Comparison of ENCODE assay signal across 8 mouse cellular contexts in the genomic region with DNA sequence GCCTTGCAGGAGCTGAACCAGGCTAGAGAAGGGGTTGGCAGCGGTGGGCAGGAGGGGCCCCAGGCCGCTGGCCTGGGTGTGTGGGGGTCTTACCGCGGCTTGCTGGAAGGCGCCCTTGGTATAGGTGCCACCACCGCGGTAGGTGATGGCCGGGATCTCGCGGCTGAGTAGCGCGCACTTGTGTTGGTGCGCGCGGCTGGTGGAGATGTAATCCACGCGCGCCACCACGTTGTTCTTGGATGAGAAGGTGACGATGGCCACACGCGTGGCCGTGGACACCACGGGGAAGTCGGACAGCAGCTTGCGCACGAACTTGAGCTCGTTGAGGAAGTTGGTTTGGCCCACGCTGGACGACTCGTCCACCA. TPM values are rescaled to one million over a fixed set of nuclear protein-coding genes. Genes with fewer than 3 reads are reported as not detected.
DNase-seq lines count a peak whose midpoint lies in the region; ATAC-seq and TF ChIP-seq lines count a peak whose summit lies in the region.

No protein-coding gene starts in this region.

- no peaks in the 10 kb centered on the region for H3K4me1 ChIP-seq in kidney, adult 2 months (ENCODE audit: control insufficient read depth, insufficient read depth, low read length)
- H3K4me1 ChIP-seq in cortical plate, adult 2 months (ENCODE audit: control insufficient read depth, insufficient read depth, low read length) = no peaks in the 10 kb centered on the region
- H3K4me1 ChIP-seq in hindbrain, embryonic 13.5 days (replicated peaks) = peaks cover 13% of the 10 kb centered on the region
- H3K4me1 ChIP-seq in midbrain, embryonic 13.5 days (replicated peaks) = peaks cover 14% of the 10 kb centered on the region

- H3K27ac ChIP-seq in kidney, adult 2 months (ENCODE audit: insufficient read depth, low read depth, low read length) = 0 out of 2 replicates have a peak overlapping the region, but pooled peaks have one; percentile 0
- H3K27ac ChIP-seq in cortical plate, adult 2 months (ENCODE audit: insufficient read depth, low read length) = no peak overlapping the region
- H3K27ac ChIP-seq in hindbrain, embryonic 13.5 days = no peak overlapping the region
- H3K27ac ChIP-seq in midbrain, embryonic 13.5 days = no peak overlapping the region

- H3K9ac ChIP-seq in hindbrain, embryonic 13.5 days = peak overlapping the region; percentile 71
- H3K9ac ChIP-seq in midbrain, embryonic 13.5 days (replicated peaks) = peak overlapping the region; percentile 50

- H3K4me2 ChIP-seq in hindbrain, embryonic 13.5 days = peak overlapping the region; percentile 98
- H3K4me2 ChIP-seq in midbrain, embryonic 13.5 days (replicated peaks) = peak overlapping the region; percentile 88

- H3K36me3 ChIP-seq in kidney, adult 2 months (ENCODE audit: control insufficient read depth, insufficient read depth, low read length) = no peaks in the 10 kb centered on the region
- no peaks in the 10 kb centered on the region for H3K36me3 ChIP-seq in hindbrain, embryonic 13.5 days
- H3K36me3 ChIP-seq in midbrain, embryonic 13.5 days = no peaks in the 10 kb centered on the region

- 2% methylated on average over 31 of the region's 31 CpGs for WGBS in kidney, adult 2 months
- WGBS in hindbrain, embryonic 13.5 days = under 1% methylated on average over 31 of the region's 31 CpGs
- WGBS in midbrain, embryonic 13.5 days = under 1% methylated on average over 31 of the region's 31 CpGs

- peak; percentile 76 for ATAC-seq in hindbrain, embryonic 13.5 days (ENCODE audit: low FRiP score)
- ATAC-seq in midbrain, embryonic 13.5 days = peak; percentile 50
- no peak for ATAC-seq in monocyte, adult 5-6 weeks (replicated peaks; ENCODE audit: insufficient number of reproducible peaks, low FRiP score, low TSS enrichment, poor library complexity, severe bottlenecking)

- TF ChIP-seq CTCF in kidney, adult 2 months (conservative IDR thresholded peaks at IDR 0.05; ENCODE audit: insufficient read depth, insufficient read length, low read depth, low read length) = no peak
- no peak for TF ChIP-seq CTCF in cortical plate, adult 2 months (IDR thresholded peaks at IDR 0.05; ENCODE audit: extremely low read depth, insufficient read depth, low read length)

- peak overlapping the region; percentile 27 for H3K4me3 ChIP-seq in kidney, adult 2 months (ENCODE audit: insufficient read depth, low read depth, low read length)
- H3K4me3 ChIP-seq in cortical plate, adult 2 months (ENCODE audit: insufficient read depth, low read length) = peak overlapping the region; percentile 27; the same call in 1 of the 2 replicates
- H3K4me3 ChIP-seq in hindbrain, embryonic 13.5 days = peak overlapping the region; percentile 55
- H3K4me3 ChIP-seq in midbrain, embryonic 13.5 days (replicated peaks) = peak overlapping the region; percentile 45

- no peak for TF ChIP-seq POLR2A in kidney, adult 2 months (IDR thresholded peaks at IDR 0.05; ENCODE audit: low read depth, low read length)
- no peak for TF ChIP-seq POLR2A in cortical plate, adult 2 months (IDR thresholded peaks at IDR 0.05; ENCODE audit: extremely low read depth, insufficient read depth, low read length)

- H3K9me3 ChIP-seq in hindbrain, embryonic 13.5 days = no peaks in the 10 kb centered on the region
- H3K9me3 ChIP-seq in midbrain, embryonic 13.5 days = no peaks in the 10 kb centered on the region

- DNase-seq in kidney, adult 2 months = no peak
- DNase-seq in kidney, postnatal 10 days = no peak
- DNase-seq in layer of hippocampus, adult 9-11 months = no peak
- no peak for DNase-seq in layer of hippocampus, postnatal 10 days (ENCODE audit: low spot score in 2 of 2)

- H3K27me3 ChIP-seq in kidney, adult 2 months (replicated peaks; ENCODE audit: control insufficient read depth, insufficient read depth, low read length) = no peaks in the 10 kb centered on the region
- peaks cover 39% of the 10 kb centered on the region for H3K27me3 ChIP-seq in hindbrain, embryonic 13.5 days
- peaks cover 38% of the 10 kb centered on the region for H3K27me3 ChIP-seq in midbrain, embryonic 13.5 days

RNA-seq across cellular contexts. Expression of gene Svep1, which starts 0.9 kb away (rescaled TPM):
- 8.9 and 10.6 TPM in 2 replicates for polyA plus RNA-seq in kidney, adult 2 months (2012; rRNA removed)
- 0.23 and 0.31 TPM in 2 replicates for polyA plus RNA-seq in cortical plate, adult 2 months (2012; rRNA removed)
- 0.55 and 0.74 TPM in 2 replicates for polyA plus RNA-seq in hindbrain, embryonic 13.5 days (2015; fragmentation: Nextera tagmentation; extraction: Ambion mirVana)
- polyA plus RNA-seq in midbrain, embryonic 13.5 days (2015; fragmentation: Nextera tagmentation; extraction: Ambion mirVana) = 0.24 and 0.36 TPM in 2 replicates
- total RNA-seq in layer of hippocampus, postnatal 10 days (2021) = 1 to 10 TPM; 1.7 TPM
- not detected in 3 replicates for total RNA-seq in monocyte, adult 5-6 weeks (2017)
